Mouse (Mus musculus): ENCODE data around the gene Dnal1. TPM values are rescaled to one million over a fixed set of nuclear protein-coding genes. Genes with fewer than 3 reads are reported as not detected.

The Dnal1 gene
- total and polyA plus RNA-seq, 2 experiments from 2014 or later = 10.7 to 15.6 TPM

DNA sequence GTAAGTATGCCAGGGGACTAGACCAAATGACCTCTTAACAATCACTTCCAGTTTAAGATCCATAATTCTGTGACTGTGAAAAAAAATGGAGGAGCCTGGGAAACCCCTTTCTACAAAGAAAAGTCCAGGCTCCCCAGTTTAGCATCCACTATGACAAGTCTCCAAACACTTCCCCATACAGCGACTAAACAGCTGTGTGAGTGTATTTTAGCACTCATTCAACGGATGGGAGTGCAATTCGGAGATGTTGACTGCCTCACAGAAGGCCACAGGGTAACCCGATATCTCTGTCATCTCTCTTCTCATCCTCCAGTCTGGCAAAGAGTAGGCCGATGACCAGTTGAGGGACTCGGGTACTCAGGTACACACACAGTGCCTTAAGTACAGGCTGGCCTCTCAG is 81.0 kb downstream of the Dnal1 start:
- Histone ChIP-seq H3K4me3 (ENCODE audit: low read depth, low read length) (no peak overlapping the region), H3K9me3 (ENCODE audit: low read length) (no peaks in the 10 kb centered on the region), H3K27ac (ENCODE audit: low read depth, low read length) (no peak overlapping the region), H3K4me1 (ENCODE audit: insufficient read depth, low read length) (peaks cover 7% of the 10 kb centered on the region; the same call in 1 of the 2 replicates), H3K9ac (replicated peaks; ENCODE audit: low read length, poor library complexity, severe bottlenecking) (no peak overlapping the region), H3K36me3 (ENCODE audit: insufficient read depth, low read length) (no peaks in the 10 kb centered on the region), H3K27me3 (ENCODE audit: insufficient read depth, low read length) (no peaks in the 10 kb centered on the region), H3K4me2 (ENCODE audit: low read depth, low read length, poor library complexity, severe bottlenecking) (no peak overlapping the region)
- ATAC-seq (ENCODE audit: low FRiP score) (no peak), DNase-seq (ENCODE audit: low spot score) (no peak)
- TF ChIP-seq CTCF (IDR thresholded peaks at IDR 0.05) = no peak
- 65% methylated on average over 6 of the region's 6 CpGs for WGBS

Other genes starting within 250 kb of the Dnal1 start
- 17.5 and 17.8 TPM in 2 replicates for gene Numb, start 192.4 kb upstream of the Dnal1 start, total RNA-seq (2014; rRNA removed)
- 9.0 TPM in 2 replicates for gene Numb, start 192.4 kb upstream of the Dnal1 start, polyA plus RNA-seq (2015; fragmentation: Nextera tagmentation; extraction: Ambion mirVana)
- 25.3 and 27.8 TPM in 2 replicates for gene Riox1, start 163.8 kb upstream of the Dnal1 start, total RNA-seq (2014; rRNA removed)
- gene Riox1, start 163.8 kb upstream of the Dnal1 start, polyA plus RNA-seq (2015; fragmentation: Nextera tagmentation; extraction: Ambion mirVana) = 10.4 and 12.6 TPM in 2 replicates
- gene Heatr4, start 129.5 kb upstream of the Dnal1 start, total RNA-seq (2014; rRNA removed) = 0.05 TPM in 1 of 2 replicates, not detected in the other
- gene Heatr4, start 129.5 kb upstream of the Dnal1 start, polyA plus RNA-seq (2015; fragmentation: Nextera tagmentation; extraction: Ambion mirVana) = 0.10 TPM in 1 of 2 replicates, not detected in the other
- 16.7 and 20.7 TPM in 2 replicates for gene Acot2, start 126.5 kb upstream of the Dnal1 start, total RNA-seq (2014; rRNA removed)
- gene Acot2, start 126.5 kb upstream of the Dnal1 start, polyA plus RNA-seq (2015; fragmentation: Nextera tagmentation; extraction: Ambion mirVana) = 22.1 and 26.0 TPM in 2 replicates
- gene Acot1, start 104.9 kb upstream of the Dnal1 start, total RNA-seq (2014; rRNA removed) = 117 and 120 TPM in 2 replicates
- gene Acot1, start 104.9 kb upstream of the Dnal1 start, polyA plus RNA-seq (2015; fragmentation: Nextera tagmentation; extraction: Ambion mirVana) = 114 and 120 TPM in 2 replicates
- 0.33 and 1.7 TPM in 2 replicates for gene Acot4, start 76.0 kb upstream of the Dnal1 start, total RNA-seq (2014; rRNA removed)
- 0.84 and 1.3 TPM in 2 replicates for gene Acot4, start 76.0 kb upstream of the Dnal1 start, polyA plus RNA-seq (2015; fragmentation: Nextera tagmentation; extraction: Ambion mirVana)
- gene Gm49366, start 75.4 kb upstream of the Dnal1 start, total RNA-seq (2014; rRNA removed) = not detected in 2 replicates
- gene Gm49366, start 75.4 kb upstream of the Dnal1 start, polyA plus RNA-seq (2015; fragmentation: Nextera tagmentation; extraction: Ambion mirVana) = not detected in 2 replicates
- 0.77 and 3.4 TPM in 2 replicates for gene Acot3, start 62.2 kb upstream of the Dnal1 start, total RNA-seq (2014; rRNA removed)
- 0.99 and 2.0 TPM in 2 replicates for gene Acot3, start 62.2 kb upstream of the Dnal1 start, polyA plus RNA-seq (2015; fragmentation: Nextera tagmentation; extraction: Ambion mirVana)
- 1.5 and 2.0 TPM in 2 replicates for gene Acot5, start 45.0 kb upstream of the Dnal1 start, total RNA-seq (2014; rRNA removed)
- 0.77 and 1.1 TPM in 2 replicates for gene Acot5, start 45.0 kb upstream of the Dnal1 start, polyA plus RNA-seq (2015; fragmentation: Nextera tagmentation; extraction: Ambion mirVana)
- gene Acot6, start 13.7 kb upstream of the Dnal1 start, total RNA-seq (2014; rRNA removed) = 4.7 and 5.8 TPM in 2 replicates
- gene Acot6, start 13.7 kb upstream of the Dnal1 start, polyA plus RNA-seq (2015; fragmentation: Nextera tagmentation; extraction: Ambion mirVana) = 1.4 and 1.7 TPM in 2 replicates
- gene Pnma1, start 34.1 kb downstream of the Dnal1 start, total RNA-seq (2014; rRNA removed) = 6.0 and 8.1 TPM in 2 replicates
- 8.2 and 8.9 TPM in 2 replicates for gene Pnma1, start 34.1 kb downstream of the Dnal1 start, polyA plus RNA-seq (2015; fragmentation: Nextera tagmentation; extraction: Ambion mirVana)
- 8.5 and 15.6 TPM in 2 replicates for gene Elmsan1, start 104.5 kb downstream of the Dnal1 start, total RNA-seq (2014; rRNA removed)
- 2.0 and 3.0 TPM in 2 replicates for gene Elmsan1, start 104.5 kb downstream of the Dnal1 start, polyA plus RNA-seq (2015; fragmentation: Nextera tagmentation; extraction: Ambion mirVana)
- gene Ptgr2, start 170.9 kb downstream of the Dnal1 start, total RNA-seq (2014; rRNA removed) = 13.6 and 16.5 TPM in 2 replicates
- 18.8 and 19.6 TPM in 2 replicates for gene Ptgr2, start 170.9 kb downstream of the Dnal1 start, polyA plus RNA-seq (2015; fragmentation: Nextera tagmentation; extraction: Ambion mirVana)
- 55.9 and 60.4 TPM in 2 replicates for gene Zfp410, start 202.5 kb downstream of the Dnal1 start, total RNA-seq (2014; rRNA removed)
- gene Zfp410, start 202.5 kb downstream of the Dnal1 start, polyA plus RNA-seq (2015; fragmentation: Nextera tagmentation; extraction: Ambion mirVana) = 44.7 and 48.5 TPM in 2 replicates
- 56.6 and 60.9 TPM in 2 replicates for gene Coq6, start 247.3 kb downstream of the Dnal1 start, total RNA-seq (2014; rRNA removed)
- gene Coq6, start 247.3 kb downstream of the Dnal1 start, polyA plus RNA-seq (2015; fragmentation: Nextera tagmentation; extraction: Ambion mirVana) = 40.6 and 41.6 TPM in 2 replicates
- gene Fam161b, start 247.5 kb downstream of the Dnal1 start, total RNA-seq (2014; rRNA removed) = 10.4 and 12.5 TPM in 2 replicates
- 11.4 and 14.1 TPM in 2 replicates for gene Fam161b, start 247.5 kb downstream of the Dnal1 start, polyA plus RNA-seq (2015; fragmentation: Nextera tagmentation; extraction: Ambion mirVana)